Mouse (Mus musculus) lung, postnatal 0 days (tissue): ENCODE data around the gene Gm49486. TPM values are rescaled to one million over a fixed set of nuclear protein-coding genes. Genes with fewer than 3 reads are reported as not detected.

ENCODE experiments used
- ATAC-seq: fragments of 200-750 bp; cut with Nextera tagmentation; 2 replicates; pipeline ENCODE4 v1.8.0; 2017; ENCODE audit warnings: moderate library complexity
- DNase-seq: peaks from one replicate; pipeline ENCODE4 v3.0.0-alpha.2; 2016; ENCODE audit warnings: low spot score
- H3K27ac ChIP-seq: fragments of 300-500 bp; sonication (generic); 2 replicates; pipeline ENCODE4 v1.5.1; 2014; ENCODE audit warnings: antibody characterized with exemption, mild to moderate bottlenecking, low read length, mixed read lengths
- H3K27me3 ChIP-seq: fragments of 300-500 bp; sonication (generic); replicated peaks from 2 replicates; pipeline ENCODE4 v1.6.1; 2014; ENCODE audit warnings: low read length, mixed read lengths; ENCODE audit not compliant: insufficient read depth
- H3K36me3 ChIP-seq: fragments of 300-500 bp; sonication (generic); 2 replicates; pipeline ENCODE4 v1.6.1; 2014; ENCODE audit warnings: low read length, mixed read lengths; ENCODE audit not compliant: insufficient read depth
- H3K4me1 ChIP-seq: fragments of 300-500 bp; sonication (generic); 2 replicates; pipeline ENCODE4 v1.6.1; 2014; ENCODE audit warnings: antibody characterized with exemption, low read depth, low read length, mixed read lengths; ENCODE audit not compliant: insufficient read depth
- H3K4me2 ChIP-seq: fragments of 300-500 bp; sonication (generic); replicated peaks from 2 replicates; pipeline ENCODE4 v1.6.1; 2014; ENCODE audit warnings: low read depth, mild to moderate bottlenecking, low read length, moderate library complexity, mixed read lengths
- H3K4me3 ChIP-seq: fragments of 300-500 bp; sonication (generic); 2 replicates; pipeline ENCODE4 v1.5.1; 2014; ENCODE audit warnings: low read depth, low read length
- H3K9ac ChIP-seq: fragments of 300-500 bp; sonication (generic); replicated peaks from 2 replicates; pipeline ENCODE4 v1.6.1; 2014; ENCODE audit warnings: low read depth, mild to moderate bottlenecking
- H3K9me3 ChIP-seq: fragments of 300-500 bp; sonication (generic); 2 replicates; pipeline ENCODE4 v1.6.1; 2016; ENCODE audit warnings: low read length, mixed read lengths
- CTCF ChIP-seq: IDR thresholded peaks from 2 replicates; pipeline ENCODE4 v1.5.1; 2016; ENCODE audit warnings: antibody characterized with exemption, mild to moderate bottlenecking
- EP300 ChIP-seq: IDR thresholded peaks from 2 replicates; pipeline ENCODE4 v1.6.1; 2016; ENCODE audit warnings: antibody characterized with exemption, mild to moderate bottlenecking, control low read depth
- WGBS: fragments of 180-500 bp; shearing (Covaris S2); extraction: QIAGEN DNeasy Blood & Tissue Kit; methylation state at CpG from one replicate; pipeline ENCODE4 v1.1.7; 2014; 5-methylcytosine and 5-hydroxymethylcytosine counted together
- polyA plus RNA-seq: library from polyadenylated mRNA; unstranded; fragments of >200 nt; fragmentation: Nextera tagmentation; extraction: Ambion mirVana; gene quantifications from 2 replicates; pipeline ENCODE4 v1.2.1, GENCODE M21; 2015

Gm49486 gene
- polyA plus RNA-seq, 1 experiment from 2014 or later = 0.16 TPM

GRCm38 (mm10) chr15:79282434-79282833 is 53.2 kb downstream of the Gm49486 start:
- WGBS = 50% methylated on average over 5 of the region's 5 CpGs
- no peak for TF ChIP-seq CTCF
- TF ChIP-seq EP300 = no peak
- Histone ChIP-seq H3K36me3 (no peaks in the 10 kb centered on the region), H3K4me1 (0 out of 2 replicates have a peak, but pooled peaks cover 3% of the 10 kb centered on the region), H3K9ac (no peak overlapping the region), H3K9me3 (no peaks in the 10 kb centered on the region), H3K4me2 (no peak overlapping the region), H3K4me3 (no peak overlapping the region), H3K27ac (no peak overlapping the region), H3K27me3 (no peaks in the 10 kb centered on the region)
- DNase-seq (peak; percentile 33), ATAC-seq (peak; percentile 5; the same call in 1 of the 2 replicates)

- Histone ChIP-seq H3K9ac (no peak overlapping the region), H3K4me2 (no peak overlapping the region)
- no peak for DNase-seq
These were observed 54.2 kb downstream of the Gm49486 start for GRCm38 (mm10) chr15:79283371-79283770.

GRCm38 (mm10) chr15:79285399-79285798 is 56.2 kb downstream of the Gm49486 start, which contains the start of gene Baiap2l2:
Gene Baiap2l2 (minus strand): TSS chr15:79285537.
- no peak for TF ChIP-seq EP300
- no peak for TF ChIP-seq CTCF
- no peaks in the 10 kb centered on the region for H3K9me3 ChIP-seq
- H3K36me3 ChIP-seq = no peaks in the 10 kb centered on the region
- H3K4me3 ChIP-seq = no peak within 1 kb of the TSS
- no peak within 1 kb of the TSS for H3K4me2 ChIP-seq
- DNase-seq = peak; percentile 44
- peak; percentile 38 for ATAC-seq
- WGBS = 55% methylated on average over 10 of the region's 10 CpGs
- no peaks in the 10 kb centered on the region for H3K27me3 ChIP-seq
- no peak within 1 kb of the TSS for H3K27ac ChIP-seq
- H3K9ac ChIP-seq = no peak within 1 kb of the TSS
- H3K4me1 ChIP-seq = 0 out of 2 replicates have a peak, but pooled peaks cover 3% of the 10 kb centered on the region

More at GRCm38 (mm10) chr15:79283371-79283770, 54.2 kb downstream of the Gm49486 start:
- TF ChIP-seq EP300 = no peak
- no peak for TF ChIP-seq CTCF
- no peak overlapping the region for H3K27ac ChIP-seq
- H3K27me3 ChIP-seq = no peaks in the 10 kb centered on the region
- 79% methylated on average over 4 of the region's 4 CpGs for WGBS
- 0 out of 2 replicates have a peak, but pooled peaks cover 3% of the 10 kb centered on the region for H3K4me1 ChIP-seq
- no peaks in the 10 kb centered on the region for H3K36me3 ChIP-seq
- ATAC-seq = no peak
- H3K4me3 ChIP-seq = no peak overlapping the region
- no peaks in the 10 kb centered on the region for H3K9me3 ChIP-seq

- Histone ChIP-seq H3K27ac (no peak overlapping the region), H3K4me3 (no peak overlapping the region), H3K9me3 (no peaks in the 10 kb centered on the region), H3K36me3 (no peaks in the 10 kb centered on the region), H3K4me2 (no peak overlapping the region), H3K9ac (no peak overlapping the region), H3K4me1 (0 out of 2 replicates have a peak, but pooled peaks cover 3% of the 10 kb centered on the region), H3K27me3 (no peaks in the 10 kb centered on the region)
- TF ChIP-seq CTCF (no peak), EP300 (no peak)
- no peak for DNase-seq
- ATAC-seq = no peak
- WGBS = 85% methylated on average over 7 of the region's 7 CpGs
These were observed 57.0 kb downstream of the Gm49486 start for GRCm38 (mm10) chr15:79286141-79286540.

GRCm38 (mm10) chr15:79287091-79287490 is 57.9 kb downstream of the Gm49486 start:
- Histone ChIP-seq H3K4me3 (no peak overlapping the region), H3K4me2 (no peak overlapping the region), H3K27ac (no peak overlapping the region), H3K9ac (no peak overlapping the region), H3K4me1 (no peaks in the 10 kb centered on the region), H3K9me3 (no peaks in the 10 kb centered on the region), H3K27me3 (no peaks in the 10 kb centered on the region), H3K36me3 (no peaks in the 10 kb centered on the region)
- TF ChIP-seq EP300 = no peak
- no peak for ATAC-seq
- WGBS = 88% methylated on average over 7 of the region's 7 CpGs
- no peak for DNase-seq

- TF ChIP-seq CTCF (no peak), EP300 (no peak)
- H3K36me3 ChIP-seq = no peaks in the 10 kb centered on the region
- H3K4me3 ChIP-seq = no peak overlapping the region
- no peak for ATAC-seq
- H3K27ac ChIP-seq = no peak overlapping the region
- H3K4me2 ChIP-seq = no peak overlapping the region
- WGBS = 76% methylated on average over 3 of the region's 3 CpGs
- no peaks in the 10 kb centered on the region for H3K4me1 ChIP-seq
- H3K9me3 ChIP-seq = no peaks in the 10 kb centered on the region
- no peak for DNase-seq
- no peak overlapping the region for H3K9ac ChIP-seq
- H3K27me3 ChIP-seq = no peaks in the 10 kb centered on the region
These were observed 59.2 kb downstream of the Gm49486 start for GRCm38 (mm10) chr15:79288387-79288786.

- no peak overlapping the region for H3K27ac ChIP-seq
- no peaks in the 10 kb centered on the region for H3K9me3 ChIP-seq
- no peak overlapping the region for H3K4me3 ChIP-seq
- TF ChIP-seq EP300 (no peak), CTCF (no peak)
- no peaks in the 10 kb centered on the region for H3K4me1 ChIP-seq
- ATAC-seq = no peak
- H3K27me3 ChIP-seq = no peaks in the 10 kb centered on the region
- H3K4me2 ChIP-seq = no peak overlapping the region
- H3K36me3 ChIP-seq = no peaks in the 10 kb centered on the region
- no peak for DNase-seq
- H3K9ac ChIP-seq = no peak overlapping the region
- 91% methylated on average over 12 of the region's 12 CpGs for WGBS
These were observed 60.2 kb downstream of the Gm49486 start for GRCm38 (mm10) chr15:79289441-79289840.
